Mouse (Mus musculus) thymus, adult 2 months (tissue): ENCODE data around the gene Rreb1.

Experiments used
- CTCF ChIP-seq: fragments of 200-500 bp; IDR thresholded peaks from 2 replicates; pipeline ENCODE4 v1.5.1; 2012; ENCODE audit warnings: mild to moderate bottlenecking, control low read depth, low read length, moderate library complexity, borderline replicate concordance; ENCODE audit not compliant: control insufficient read depth, poor library complexity, insufficient read depth; ENCODE audit errors: extremely low read depth
- POLR2A ChIP-seq: fragments of 200-500 bp; IDR thresholded peaks from 2 replicates; pipeline ENCODE4 v1.6.1; 2012; ENCODE audit warnings: mild to moderate bottlenecking, low read length, control low read depth, moderate library complexity; ENCODE audit not compliant: control insufficient read depth, poor library complexity, insufficient read depth; ENCODE audit errors: extremely low read depth

- no peak for TF ChIP-seq CTCF
- TF ChIP-seq POLR2A, result no peak
Observed at GRCm38 (mm10) chr13:37845156-37845555, 67.0 kb downstream of the Rreb1 start.
